22 mouse cellular contexts compared by ENCODE assay signal in the genomic region with DNA sequence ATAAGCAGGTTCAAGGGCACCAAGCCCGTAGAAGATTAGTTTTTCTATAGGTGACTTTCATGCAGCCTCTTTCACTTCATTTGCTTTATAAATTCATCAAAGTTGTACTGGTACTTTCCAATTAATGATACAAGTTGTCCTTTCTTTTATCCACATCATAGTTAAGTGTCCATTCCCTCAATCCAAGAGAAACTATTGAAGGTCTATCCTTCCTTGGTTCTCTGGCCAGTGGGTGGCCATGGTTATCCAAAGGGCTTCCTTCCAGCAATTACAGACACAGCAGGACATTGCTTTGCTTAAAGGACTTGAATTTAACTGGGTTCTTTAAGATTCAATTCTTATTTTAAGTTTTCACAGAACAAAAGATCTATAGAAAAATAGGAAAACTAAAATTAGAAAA.
DNase-seq lines count a peak whose midpoint lies in the region; ATAC-seq lines count a peak whose summit lies in the region.
"Had no signal": no experiment of that assay in that cellular context is flagged by ENCODE, and none has a peak within 500 bp of the region (broad histone marks: within the 10 kb centered on the region; RNA-seq: fewer than 3 reads in every experiment).

No protein-coding gene starts in this region.

- no peaks in the 10 kb centered on the region for H3K27me3 ChIP-seq in midbrain, embryonic 11.5 days (ENCODE audit: control insufficient read depth, insufficient read depth, low read length)
- no peaks in the 10 kb centered on the region for H3K27me3 ChIP-seq in midbrain, embryonic 16.5 days (ENCODE audit: control insufficient read depth, insufficient read depth, low read depth, low read length)
- H3K27me3 ChIP-seq: embryonic facial prominence, embryonic 13.5 days; hindbrain, embryonic 12.5 days; hindbrain, embryonic 15.5 days had no signal

- H3K4me3 ChIP-seq in midbrain, embryonic 11.5 days (ENCODE audit: low read depth, low read length): no peak overlapping the region
- H3K4me3 ChIP-seq in midbrain, embryonic 16.5 days (ENCODE audit: low read depth, low read length): no peak overlapping the region
- H3K4me3 ChIP-seq: embryonic facial prominence, embryonic 10.5 days; embryonic facial prominence, embryonic 13.5 days; erythroblast, embryonic 14.5 days; hindbrain, embryonic 12.5 days; hindbrain, embryonic 15.5 days had no signal

- no peak for ATAC-seq in midbrain, embryonic 11.5 days (ENCODE audit: low FRiP score)
- ATAC-seq in midbrain, embryonic 16.5 days: no peak
- ATAC-seq: CD4-positive, CD25-positive, alpha-beta regulatory T cell, adult 4 months; forebrain, embryonic 14.5 days; intestine, postnatal 0 days had no signal

- no peaks in the 10 kb centered on the region for H3K9me3 ChIP-seq in midbrain, embryonic 11.5 days (ENCODE audit: control insufficient read depth, low read length)
- no peaks in the 10 kb centered on the region for H3K9me3 ChIP-seq in midbrain, embryonic 16.5 days (replicated peaks; ENCODE audit: control insufficient read depth, low read length, poor library complexity, severe bottlenecking)
- H3K9me3 ChIP-seq: embryonic facial prominence, embryonic 10.5 days; embryonic facial prominence, embryonic 13.5 days; hindbrain, embryonic 12.5 days had no signal

- no peaks in the 10 kb centered on the region for H3K36me3 ChIP-seq in midbrain, embryonic 11.5 days (ENCODE audit: control insufficient read depth, insufficient read depth, low read length)
- no peaks in the 10 kb centered on the region for H3K36me3 ChIP-seq in midbrain, embryonic 16.5 days (ENCODE audit: control insufficient read depth, insufficient read depth, low read length)
- H3K36me3 ChIP-seq: embryonic facial prominence, embryonic 10.5 days; embryonic facial prominence, embryonic 13.5 days; hindbrain, embryonic 12.5 days; hindbrain, embryonic 15.5 days had no signal

- no peaks in the 10 kb centered on the region for H3K4me1 ChIP-seq in midbrain, embryonic 11.5 days (ENCODE audit: control insufficient read depth, insufficient read depth, low read length)
- no peaks in the 10 kb centered on the region for H3K4me1 ChIP-seq in midbrain, embryonic 16.5 days (ENCODE audit: control insufficient read depth, insufficient read depth, low read length)
- H3K4me1 ChIP-seq: embryonic facial prominence, embryonic 10.5 days; embryonic facial prominence, embryonic 13.5 days; hindbrain, embryonic 12.5 days; hindbrain, embryonic 15.5 days had no signal

- no peak overlapping the region for H3K27ac ChIP-seq in midbrain, embryonic 11.5 days (ENCODE audit: low read depth, low read length)
- no peak overlapping the region for H3K27ac ChIP-seq in midbrain, embryonic 16.5 days (ENCODE audit: low read length)
- H3K27ac ChIP-seq: embryonic facial prominence, embryonic 10.5 days; embryonic facial prominence, embryonic 13.5 days; hindbrain, embryonic 12.5 days; hindbrain, embryonic 15.5 days had no signal

- H3K4me2 ChIP-seq in midbrain, embryonic 11.5 days: no peak overlapping the region
- no peak overlapping the region for H3K4me2 ChIP-seq in midbrain, embryonic 16.5 days (ENCODE audit: low read length)
- H3K4me2 ChIP-seq: embryonic facial prominence, embryonic 13.5 days; heart, embryonic 11.5 days; hindbrain, embryonic 12.5 days; hindbrain, embryonic 15.5 days had no signal

- no peak overlapping the region for H3K9ac ChIP-seq in midbrain, embryonic 11.5 days (ENCODE audit: low read length)
- no peak overlapping the region for H3K9ac ChIP-seq in midbrain, embryonic 16.5 days (ENCODE audit: low read depth, low read length)
- H3K9ac ChIP-seq: embryonic facial prominence, embryonic 13.5 days; hindbrain, embryonic 12.5 days; hindbrain, embryonic 15.5 days had no signal

- 53% methylated on average over 1 of the region's 1 CpGs for WGBS in midbrain, embryonic 11.5 days
- 37% methylated on average over 1 of the region's 1 CpGs for WGBS in midbrain, embryonic 16.5 days

- DNase-seq in embryo, embryonic 11 days: peak; percentile 5
- DNase-seq in embryo, embryonic 10 days (ENCODE audit: low spot score): no peak
- peak; percentile 26 for DNase-seq in midbrain, embryonic 11.5 days (ENCODE audit: low spot score, missing footprints)
- peak; percentile 0 for DNase-seq in ZHBTc4 (ENCODE audit: low read depth, low spot score)
- no peak for DNase-seq in heart, adult 11 months
- DNase-seq: adrenal gland, adult 2 months; adrenal gland, postnatal 25 days; cerebellum, adult 11-12 months; cerebellum, adult 8-10 months; gastrocnemius, postnatal 10 days; gastrocnemius, postnatal 36 days; kidney, adult 2 months had no signal

Comparison
In these comparisons a context has a peak if more than half of its experiments do, and no peak if none do; other contexts are left out.
1. DNase-seq: peak in embryo, embryonic 11 days (single experiment), midbrain, embryonic 11.5 days (single experiment) and ZHBTc4 (single experiment); none in embryo, embryonic 10 days (single experiment) and heart, adult 11 months (single experiment).